Mouse (Mus musculus) thymus, adult 2 months (tissue): ENCODE measurements around the gene Tspan9.

Experiments
- CTCF ChIP-seq: fragments of 200-500 bp; IDR thresholded peaks from 2 replicates; pipeline ENCODE4 v1.5.1; 2012; ENCODE audit warnings: mild to moderate bottlenecking, control low read depth, low read length, moderate library complexity, borderline replicate concordance; ENCODE audit not compliant: control insufficient read depth, poor library complexity, insufficient read depth; ENCODE audit errors: extremely low read depth
- POLR2A ChIP-seq: fragments of 200-500 bp; IDR thresholded peaks from 2 replicates; pipeline ENCODE4 v1.6.1; 2012; ENCODE audit warnings: mild to moderate bottlenecking, low read length, control low read depth, moderate library complexity; ENCODE audit not compliant: control insufficient read depth, poor library complexity, insufficient read depth; ENCODE audit errors: extremely low read depth

- TF ChIP-seq CTCF (no peak), POLR2A (no peak)
Measured at GRCm38 (mm10) chr6:127981176-127981575, 162.2 kb downstream of the Tspan9 start.
